Mouse (Mus musculus): Measurements from ENCODE around the gene Hoxd10. TPM values are rescaled to one million over a fixed set of nuclear protein-coding genes. Genes with fewer than 3 reads are reported as not detected.

Gene Hoxd10
- polyA plus RNA-seq, 1 experiment from 2014 or later, result 45.9 TPM

GRCm38 (mm10) chr2:74709465-74710419 is 18.0 kb downstream of the Hoxd10 start:
- H3K27me3 ChIP-seq (ENCODE audit: control insufficient read depth, insufficient read depth, low read length), result no peaks in the 10 kb centered on the region
- ATAC-seq (ENCODE audit: low FRiP score, low TSS enrichment), result no peak
- peak overlapping the region; percentile 55 for H3K27ac ChIP-seq (ENCODE audit: low read depth, low read length)
- peak overlapping the region; percentile 5; the same call in 1 of the 2 replicates for H3K4me3 ChIP-seq (ENCODE audit: low read length)
- WGBS, result 13% methylated on average over 5 of the region's 5 CpGs
- H3K36me3 ChIP-seq (ENCODE audit: control insufficient read depth, insufficient read depth, low read length), result no peaks in the 10 kb centered on the region
- peaks cover 32% of the 10 kb centered on the region for H3K4me1 ChIP-seq (ENCODE audit: control insufficient read depth, insufficient read depth, low read length)
- H3K9ac ChIP-seq (ENCODE audit: low read depth, low read length), result peak overlapping the region; percentile 93; the same call in 1 of the 2 replicates
- H3K4me2 ChIP-seq (replicated peaks; ENCODE audit: low read depth, low read length), result peak overlapping the region; percentile 69
- H3K9me3 ChIP-seq (ENCODE audit: control insufficient read depth, low read length), result no peaks in the 10 kb centered on the region

DNA sequence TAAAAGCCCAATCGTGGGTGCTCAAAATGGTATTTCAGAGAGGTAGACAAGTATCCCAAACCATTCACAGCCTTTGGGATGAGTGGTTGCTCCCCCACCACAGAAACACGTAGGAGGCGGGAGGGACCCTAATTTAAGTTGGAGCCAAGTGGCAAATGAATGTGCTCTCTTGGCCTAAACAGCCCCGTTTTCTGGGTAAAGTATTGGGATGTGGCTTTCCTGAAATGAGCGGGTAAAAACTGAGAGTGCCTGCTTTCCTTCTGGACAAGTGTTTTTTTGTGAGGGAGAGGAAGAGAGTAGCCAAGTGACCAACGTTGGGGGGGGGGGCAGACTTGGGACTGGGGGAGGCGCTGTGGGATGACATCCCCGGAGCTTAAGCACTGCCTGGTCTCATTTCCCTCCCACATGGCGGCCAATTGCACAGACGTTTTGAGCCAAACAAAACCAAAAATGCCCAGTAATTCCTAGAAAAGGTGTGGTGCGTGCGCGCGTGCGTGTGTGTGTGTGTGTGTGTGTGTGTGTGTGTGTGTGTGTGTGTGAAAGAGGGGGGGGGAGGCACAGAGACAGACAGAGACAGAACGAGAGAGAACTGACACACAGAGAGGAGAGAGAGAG is 19.3 kb downstream of the Hoxd10 start:
- H3K36me3 ChIP-seq (ENCODE audit: control insufficient read depth, insufficient read depth, low read length), result no peaks in the 10 kb centered on the region
- no peaks in the 10 kb centered on the region for H3K9me3 ChIP-seq (ENCODE audit: control insufficient read depth, low read length)
- no peak for ATAC-seq (ENCODE audit: low FRiP score, low TSS enrichment)
- peak overlapping the region; percentile 98 for H3K27ac ChIP-seq (ENCODE audit: low read depth, low read length)
- WGBS, result under 1% methylated on average over 16 of the region's 16 CpGs
- no peaks in the 10 kb centered on the region for H3K27me3 ChIP-seq (ENCODE audit: control insufficient read depth, insufficient read depth, low read length)
- H3K9ac ChIP-seq (ENCODE audit: low read depth, low read length), result peak overlapping the region; percentile 93
- peaks cover 35% of the 10 kb centered on the region for H3K4me1 ChIP-seq (ENCODE audit: control insufficient read depth, insufficient read depth, low read length)
- H3K4me3 ChIP-seq (ENCODE audit: low read length), result peak overlapping the region; percentile 66
- H3K4me2 ChIP-seq (replicated peaks; ENCODE audit: low read depth, low read length), result peak overlapping the region; percentile 69

DNA sequence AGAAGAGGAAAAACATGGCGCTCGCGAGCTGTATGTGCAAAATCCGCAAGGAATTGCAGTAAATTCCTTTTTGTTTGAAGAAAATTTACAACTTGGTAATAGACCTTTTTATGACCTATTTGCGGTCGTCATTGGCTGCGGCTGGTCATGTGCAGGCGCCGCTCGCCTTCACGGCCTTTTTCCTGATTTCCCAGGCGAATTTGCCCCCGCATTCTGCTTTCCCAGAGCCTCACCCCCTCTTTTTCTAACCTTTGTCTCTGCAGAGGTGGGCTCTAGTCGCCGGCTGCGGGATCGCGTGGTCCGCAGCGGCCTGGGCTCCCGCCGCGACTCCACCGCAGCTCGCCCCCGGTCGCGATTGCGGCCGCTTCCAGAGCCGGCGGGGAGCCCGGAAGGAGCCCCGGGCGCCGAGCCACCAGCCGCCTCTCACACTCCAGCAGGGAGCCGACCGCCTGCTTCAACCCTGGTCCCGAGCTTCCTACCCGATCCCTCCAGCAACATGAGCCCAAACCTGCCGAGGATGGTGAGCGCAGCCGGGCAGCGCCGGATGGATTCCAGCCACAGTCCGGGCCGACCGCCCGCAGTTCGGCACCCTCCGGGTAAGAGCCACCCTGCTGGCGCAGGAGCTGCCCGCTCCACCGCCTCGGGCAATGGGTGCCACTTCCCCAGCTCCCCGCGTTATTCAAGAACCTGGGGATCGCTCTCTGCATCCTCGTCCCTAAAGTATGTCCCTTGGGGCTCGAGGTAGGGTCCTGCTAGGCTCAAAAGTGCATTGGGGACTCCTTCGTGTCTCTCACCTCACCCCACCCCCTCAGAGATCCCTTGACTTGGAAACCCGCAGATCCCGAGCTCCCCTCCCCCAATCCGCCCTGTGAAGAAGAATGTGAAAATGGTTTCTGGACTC is 20.2 kb downstream of the Hoxd10 start, which contains the start of the genes Hoxd3 and Hoxd4:
Gene Hoxd3 (plus strand): TSS at position 207 of the 901 bp plus-strand sequence.
Gene Hoxd4 (plus strand): TSS at position 209 of the 901 bp plus-strand sequence.
- Histone ChIP-seq H3K4me3 (ENCODE audit: low read length) (peak within 1 kb of the TSS; percentile 66), H3K4me2 (replicated peaks; ENCODE audit: low read depth, low read length) (peak within 1 kb of the TSS; percentile 69), H3K4me1 (ENCODE audit: control insufficient read depth, insufficient read depth, low read length) (peaks cover 41% of the 10 kb centered on the region), H3K36me3 (ENCODE audit: control insufficient read depth, insufficient read depth, low read length) (no peaks in the 10 kb centered on the region), H3K9me3 (ENCODE audit: control insufficient read depth, low read length) (no peaks in the 10 kb centered on the region), H3K27me3 (ENCODE audit: control insufficient read depth, insufficient read depth, low read length) (no peaks in the 10 kb centered on the region), H3K9ac (ENCODE audit: low read depth, low read length) (peak within 1 kb of the TSS; percentile 93), H3K27ac (ENCODE audit: low read depth, low read length) (peak within 1 kb of the TSS; percentile 98)
- WGBS, result under 1% methylated on average over 65 of the region's 65 CpGs
- peak; percentile 40 for ATAC-seq (ENCODE audit: low FRiP score, low TSS enrichment)

- Histone ChIP-seq H3K4me3 (ENCODE audit: low read length) (peak overlapping the region; percentile 66), H3K9ac (ENCODE audit: low read depth, low read length) (peak overlapping the region; percentile 93), H3K27ac (ENCODE audit: low read depth, low read length) (peak overlapping the region; percentile 89)
Observed at GRCm38 (mm10) chr2:74713239-74714150, 21.8 kb downstream of the Hoxd10 start.

DNA sequence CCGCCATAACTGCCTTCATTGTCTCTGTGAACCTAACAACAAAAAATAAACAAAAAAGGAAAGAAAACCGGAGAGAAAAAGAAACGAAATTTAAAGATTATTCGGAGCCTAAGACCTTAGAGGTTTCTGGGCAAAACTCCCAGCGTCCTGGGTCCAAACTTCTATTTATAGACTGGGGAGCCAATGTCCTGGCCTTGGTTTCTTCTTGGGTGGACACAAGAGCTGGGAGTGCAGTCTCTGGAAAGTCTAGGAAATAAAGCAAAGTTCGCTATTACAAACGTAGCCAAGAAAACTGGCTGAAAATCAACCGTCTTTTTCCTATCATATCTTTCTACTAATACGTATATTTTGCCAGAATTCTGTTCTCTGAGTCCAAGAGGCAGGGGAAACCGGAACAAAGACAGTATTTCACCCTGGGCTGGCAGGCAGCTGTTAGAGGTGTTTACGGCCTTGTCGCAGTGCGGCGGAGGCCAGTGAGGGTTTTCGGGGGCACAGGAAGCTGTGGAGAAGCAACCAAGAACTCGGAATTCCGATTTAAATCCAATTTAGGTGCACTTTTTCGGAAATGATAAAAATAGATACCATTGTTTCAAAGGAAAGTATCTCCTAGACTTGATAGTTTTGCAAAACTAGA is 22.5 kb downstream of the Hoxd10 start:
- Histone ChIP-seq H3K27ac (ENCODE audit: low read depth, low read length) (peak overlapping the region; percentile 89), H3K4me3 (ENCODE audit: low read length) (peak overlapping the region; percentile 66), H3K27me3 (ENCODE audit: control insufficient read depth, insufficient read depth, low read length) (no peaks in the 10 kb centered on the region), H3K4me2 (replicated peaks; ENCODE audit: low read depth, low read length) (peak overlapping the region; percentile 69), H3K9me3 (ENCODE audit: control insufficient read depth, low read length) (no peaks in the 10 kb centered on the region), H3K4me1 (ENCODE audit: control insufficient read depth, insufficient read depth, low read length) (peaks cover 36% of the 10 kb centered on the region), H3K9ac (ENCODE audit: low read depth, low read length) (peak overlapping the region; percentile 93), H3K36me3 (ENCODE audit: control insufficient read depth, insufficient read depth, low read length) (no peaks in the 10 kb centered on the region)
- no peak for ATAC-seq (ENCODE audit: low FRiP score, low TSS enrichment)
- WGBS, result 2% methylated on average over 18 of the region's 18 CpGs

More at GRCm38 (mm10) chr2:74713239-74714150, 21.8 kb downstream of the Hoxd10 start:
- Histone ChIP-seq H3K4me1 (ENCODE audit: control insufficient read depth, insufficient read depth, low read length) (peaks cover 37% of the 10 kb centered on the region), H3K27me3 (ENCODE audit: control insufficient read depth, insufficient read depth, low read length) (no peaks in the 10 kb centered on the region), H3K36me3 (ENCODE audit: control insufficient read depth, insufficient read depth, low read length) (no peaks in the 10 kb centered on the region), H3K9me3 (ENCODE audit: control insufficient read depth, low read length) (no peaks in the 10 kb centered on the region), H3K4me2 (replicated peaks; ENCODE audit: low read depth, low read length) (peak overlapping the region; percentile 69)
- 3% methylated on average over 19 of the region's 19 CpGs for WGBS
- no peak for ATAC-seq (ENCODE audit: low FRiP score, low TSS enrichment)

DNA sequence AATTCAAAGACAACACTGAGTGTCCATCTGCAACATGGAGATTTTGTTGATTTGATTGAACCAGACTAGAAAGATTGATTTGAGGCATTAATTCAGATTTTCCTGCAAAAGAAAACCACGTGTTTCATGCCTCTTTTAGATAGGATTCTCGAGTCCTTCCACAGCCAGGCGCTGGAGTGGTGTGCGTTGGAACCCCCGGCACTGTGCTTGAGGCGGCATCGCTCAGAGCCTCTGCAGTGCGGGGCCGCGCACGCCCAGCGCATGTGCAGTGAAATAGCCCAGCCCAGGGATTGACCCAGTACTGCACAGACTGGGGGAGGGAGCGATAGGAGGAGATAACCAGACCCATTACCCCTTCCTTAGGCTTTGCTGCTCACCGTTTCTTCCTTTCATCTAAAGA is 23.2 kb downstream of the Hoxd10 start:
- H3K4me1 ChIP-seq (ENCODE audit: control insufficient read depth, insufficient read depth, low read length), result peaks cover 36% of the 10 kb centered on the region
- H3K4me2 ChIP-seq (replicated peaks; ENCODE audit: low read depth, low read length), result peak overlapping the region; percentile 69
- H3K27me3 ChIP-seq (ENCODE audit: control insufficient read depth, insufficient read depth, low read length), result no peaks in the 10 kb centered on the region
- no peaks in the 10 kb centered on the region for H3K36me3 ChIP-seq (ENCODE audit: control insufficient read depth, insufficient read depth, low read length)
- peak overlapping the region; percentile 89 for H3K27ac ChIP-seq (ENCODE audit: low read depth, low read length)
- ATAC-seq (ENCODE audit: low FRiP score, low TSS enrichment), result peak; percentile 74
- peak overlapping the region; percentile 66 for H3K4me3 ChIP-seq (ENCODE audit: low read length)
- H3K9me3 ChIP-seq (ENCODE audit: control insufficient read depth, low read length), result no peaks in the 10 kb centered on the region
- H3K9ac ChIP-seq (ENCODE audit: low read depth, low read length), result peak overlapping the region; percentile 93
- WGBS, result 2% methylated on average over 14 of the region's 14 CpGs

DNA sequence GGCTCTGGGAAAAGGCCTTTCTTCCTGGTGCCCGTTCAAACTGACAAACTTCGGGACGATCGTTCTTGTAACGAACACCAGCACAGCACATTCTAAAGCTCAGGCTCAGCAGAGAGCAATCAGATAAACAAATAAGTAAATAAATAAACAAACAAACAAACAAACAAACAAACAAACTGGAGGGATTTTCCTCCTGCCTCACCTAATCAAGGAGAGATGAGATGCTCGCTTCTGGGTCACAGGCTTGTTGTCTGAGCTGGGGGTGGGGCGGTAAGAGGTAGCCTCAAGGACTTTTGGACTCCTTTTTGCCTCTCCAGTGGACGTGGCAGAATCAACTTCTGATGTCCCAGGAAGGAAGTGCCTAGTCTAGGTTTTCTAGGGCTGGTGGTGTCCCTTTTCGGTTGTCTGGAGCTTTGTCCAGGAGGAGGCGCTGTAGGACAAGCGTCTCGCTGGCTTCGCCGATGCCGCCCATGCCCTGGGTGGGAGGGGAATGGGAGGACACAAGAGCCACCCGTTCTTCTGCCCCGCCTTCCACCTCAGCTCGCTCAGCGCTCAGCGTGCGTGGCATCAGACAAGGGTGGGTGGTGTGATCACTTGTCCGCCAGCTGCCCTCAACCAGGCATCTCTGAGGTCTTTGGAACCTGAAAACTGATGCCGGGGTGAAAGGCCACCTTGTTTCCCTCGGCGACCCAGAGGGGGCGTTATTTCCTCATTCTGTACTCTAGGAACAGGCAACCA is 23.9 kb downstream of the Hoxd10 start:
- H3K4me1 ChIP-seq (ENCODE audit: control insufficient read depth, insufficient read depth, low read length), result peaks cover 39% of the 10 kb centered on the region

More for the DNA sequence above, 23.9 kb downstream of the Hoxd10 start:
- Histone ChIP-seq H3K9me3 (ENCODE audit: control insufficient read depth, low read length) (no peaks in the 10 kb centered on the region), H3K27me3 (ENCODE audit: control insufficient read depth, insufficient read depth, low read length) (no peaks in the 10 kb centered on the region), H3K4me2 (replicated peaks; ENCODE audit: low read depth, low read length) (peak overlapping the region; percentile 69), H3K9ac (ENCODE audit: low read depth, low read length) (peak overlapping the region; percentile 93; the same call in 1 of the 2 replicates), H3K36me3 (ENCODE audit: control insufficient read depth, insufficient read depth, low read length) (no peaks in the 10 kb centered on the region), H3K27ac (ENCODE audit: low read depth, low read length) (peak overlapping the region; percentile 89; the same call in 1 of the 2 replicates), H3K4me3 (ENCODE audit: low read length) (peak overlapping the region; percentile 66)
- ATAC-seq (ENCODE audit: low FRiP score, low TSS enrichment), result peak; percentile 63
- WGBS, result 2% methylated on average over 26 of the region's 26 CpGs

Data from kidney, embryonic 14.5 days (tissue).